Mouse (Mus musculus): ENCODE results near the gene Zdhhc17.

DNA sequence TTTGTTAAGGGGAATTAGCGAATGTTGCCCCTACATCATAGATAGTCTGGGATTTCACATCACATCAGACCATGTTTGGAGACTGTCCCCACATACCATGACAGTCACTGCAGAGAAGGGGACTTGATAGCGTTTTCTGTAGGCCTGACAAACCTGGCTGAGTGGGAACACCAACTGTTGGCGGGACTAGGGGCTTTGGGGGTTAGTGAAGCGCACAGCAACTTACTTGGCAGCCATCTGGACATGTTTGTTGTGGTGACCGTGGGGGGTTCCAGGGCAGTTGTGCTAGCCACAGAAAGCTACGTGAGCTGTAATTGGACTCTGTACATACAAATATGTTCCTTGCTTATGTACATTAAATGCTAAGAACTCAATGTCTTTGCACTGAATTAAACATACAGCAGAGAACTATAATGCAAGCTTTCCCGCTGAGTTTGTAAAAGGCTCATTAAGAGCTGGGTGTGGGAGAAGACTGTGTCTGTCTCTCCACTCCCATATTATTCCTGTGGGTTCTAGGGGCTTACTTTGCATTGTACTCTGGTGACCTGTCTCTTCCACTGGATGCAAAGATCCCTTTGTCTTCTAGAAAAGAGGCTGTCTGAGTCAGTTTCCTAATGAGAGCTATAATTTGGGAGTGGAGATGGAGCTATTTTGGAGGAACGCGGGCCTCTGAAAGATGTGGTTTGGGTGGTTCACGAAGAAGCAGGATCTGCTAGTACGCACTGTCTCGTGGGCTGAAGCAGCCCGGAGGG lies 78.6 kb downstream of the Zdhhc17 start:
- no peak for TF ChIP-seq CTCF (IDR thresholded peaks at IDR 0.05; ENCODE audit: borderline replicate concordance, control insufficient read depth, extremely low read depth, insufficient read depth, low read length, poor library complexity)
- TF ChIP-seq POLR2A (IDR thresholded peaks at IDR 0.05; ENCODE audit: control insufficient read depth, extremely low read depth, insufficient read depth, low read length, poor library complexity), result no peak
